Mouse (Mus musculus): ENCODE data around the gene Zfp984. TPM values are rescaled to one million over a fixed set of nuclear protein-coding genes. Genes with fewer than 3 reads are reported as not detected.

The Zfp984 gene
- total RNA-seq, 2 experiments from 2014 or later: 1.8 to 3.0 TPM

Other genes with a start within 250 kb of the Zfp984 start
- under 1 TPM; 0.17 to 0.33 TPM for gene Zfp979, start 167.3 kb downstream of the Zfp984 start, total RNA-seq (2021)
- gene Zfp534, start 107.2 kb downstream of the Zfp984 start, total RNA-seq (2021): not detected
- gene Zfp933, start 38.6 kb upstream of the Zfp984 start, total RNA-seq (2021): 10 to 100 TPM; 18.5 to 19.8 TPM
- gene Miip, start 59.0 kb upstream of the Zfp984 start, total RNA-seq (2021): 10 to 100 TPM; 19.7 to 20.2 TPM
- 10 to 100 TPM in 1 of 2 experiments, 1 to 10 TPM in 1; 8.9 to 11.0 TPM for gene Fv1, start 59.2 kb upstream of the Zfp984 start, total RNA-seq (2021)
- 100 to 1,000 TPM; 204 to 206 TPM for gene Mfn2, start 94.9 kb upstream of the Zfp984 start, total RNA-seq (2021)
- gene Plod1, start 127.0 kb upstream of the Zfp984 start, total RNA-seq (2021): 10 to 100 TPM; 20.1 to 20.3 TPM
- gene 2510039O18Rik, start 131.1 kb upstream of the Zfp984 start, total RNA-seq (2021): 10 to 100 TPM; 28.2 to 30.1 TPM
- gene Nppb, start 176.0 kb upstream of the Zfp984 start, total RNA-seq (2021): not detected
- not detected for gene Nppa, start 190.9 kb upstream of the Zfp984 start, total RNA-seq (2021)
- 10 to 100 TPM; 79.0 to 82.0 TPM for gene Clcn6, start 229.0 kb upstream of the Zfp984 start, total RNA-seq (2021)
- gene Mthfr, start 229.3 kb upstream of the Zfp984 start, total RNA-seq (2021): 10 to 100 TPM; 28.0 to 30.8 TPM

Data from layer of hippocampus, adult 18-20 months (tissue).